Mouse (Mus musculus): ENCODE results near the gene Abr. TPM values are rescaled to one million over a fixed set of nuclear protein-coding genes. Genes with fewer than 3 reads are reported as not detected.

Abr gene
- total and polyA plus RNA-seq, 2 experiments from 2014 or later, result 87.5 to 211 TPM

- peak overlapping the region; percentile 99; the same call in 1 of the 2 replicates for H3K4me2 ChIP-seq (ENCODE audit: low read depth, low read length)
- WGBS, result 61% methylated on average over 10 of the region's 10 CpGs
- H3K4me3 ChIP-seq (ENCODE audit: low read length), result peak overlapping the region; percentile 67; the same call in 1 of the 2 replicates
- H3K9me3 ChIP-seq (ENCODE audit: low read length), result no peaks in the 10 kb centered on the region
- ATAC-seq (no peak), DNase-seq (ENCODE audit: low spot score) (no peak)
- no peak overlapping the region for H3K9ac ChIP-seq (replicated peaks; ENCODE audit: low read length)
- no peaks in the 10 kb centered on the region for H3K36me3 ChIP-seq (ENCODE audit: insufficient read depth, low read length)
- peaks cover 11% of the 10 kb centered on the region for H3K4me1 ChIP-seq (ENCODE audit: insufficient read depth, low read length)
- 0 out of 2 replicates have a peak, but pooled peaks cover 5% of the 10 kb centered on the region for H3K27me3 ChIP-seq (ENCODE audit: insufficient read depth, low read length)
- no peak overlapping the region for H3K27ac ChIP-seq
- TF ChIP-seq CTCF (IDR thresholded peaks at IDR 0.05; ENCODE audit: low read depth), result no peak
Observed at GRCm38 (mm10) chr11:76624071-76624470, 2.0 kb upstream of the Abr start.

GRCm38 (mm10) chr11:76623206-76623961 is 1.3 kb upstream of the Abr start:
- H3K9me3 ChIP-seq (ENCODE audit: low read length), result no peaks in the 10 kb centered on the region
- H3K9ac ChIP-seq (replicated peaks; ENCODE audit: low read length), result peak overlapping the region; percentile 61
- DNase-seq (ENCODE audit: low spot score), result peak; percentile 82
- peak overlapping the region; percentile 99 for H3K4me2 ChIP-seq (ENCODE audit: low read depth, low read length)
- TF ChIP-seq CTCF (IDR thresholded peaks at IDR 0.05; ENCODE audit: low read depth), result no peak
- WGBS, result 1% methylated on average over 70 of the region's 72 CpGs
- H3K4me1 ChIP-seq (ENCODE audit: insufficient read depth, low read length), result peaks cover 11% of the 10 kb centered on the region
- peak; percentile 86 for ATAC-seq
- H3K27ac ChIP-seq, result peak overlapping the region; percentile 36
- H3K36me3 ChIP-seq (ENCODE audit: insufficient read depth, low read length), result no peaks in the 10 kb centered on the region
- 0 out of 2 replicates have a peak, but pooled peaks cover 5% of the 10 kb centered on the region for H3K27me3 ChIP-seq (ENCODE audit: insufficient read depth, low read length)
- H3K4me3 ChIP-seq (ENCODE audit: low read length), result peak overlapping the region; percentile 67

- H3K9ac ChIP-seq (replicated peaks; ENCODE audit: low read length), result peak overlapping the region; percentile 61
- ATAC-seq, result peak; percentile 30; the same call in 1 of the 2 replicates
- H3K4me1 ChIP-seq (ENCODE audit: insufficient read depth, low read length), result peaks cover 11% of the 10 kb centered on the region
- 0 out of 2 replicates have a peak, but pooled peaks cover 5% of the 10 kb centered on the region for H3K27me3 ChIP-seq (ENCODE audit: insufficient read depth, low read length)
- no peaks in the 10 kb centered on the region for H3K36me3 ChIP-seq (ENCODE audit: insufficient read depth, low read length)
- H3K4me2 ChIP-seq (ENCODE audit: low read depth, low read length), result peak overlapping the region; percentile 99
- no peaks in the 10 kb centered on the region for H3K9me3 ChIP-seq (ENCODE audit: low read length)
- DNase-seq (ENCODE audit: low spot score), result no peak
- no peak for TF ChIP-seq CTCF (IDR thresholded peaks at IDR 0.05; ENCODE audit: low read depth)
- peak overlapping the region; percentile 67 for H3K4me3 ChIP-seq (ENCODE audit: low read length)
- WGBS, result under 1% methylated on average over 57 of the region's 66 CpGs
- H3K27ac ChIP-seq, result peak overlapping the region; percentile 36; the same call in 1 of the 2 replicates
Observed at GRCm38 (mm10) chr11:76622566-76623205, 572 bp upstream of the Abr start.

GRCm38 (mm10) chr11:76618134-76618533 is 4.0 kb downstream of the Abr start:
- Histone ChIP-seq H3K4me2 (ENCODE audit: low read depth, low read length) (no peak overlapping the region), H3K27ac (no peak overlapping the region), H3K9ac (replicated peaks; ENCODE audit: low read length) (no peak overlapping the region), H3K36me3 (ENCODE audit: insufficient read depth, low read length) (no peaks in the 10 kb centered on the region), H3K27me3 (ENCODE audit: insufficient read depth, low read length) (0 out of 2 replicates have a peak, but pooled peaks cover 5% of the 10 kb centered on the region), H3K9me3 (ENCODE audit: low read length) (no peaks in the 10 kb centered on the region), H3K4me1 (ENCODE audit: insufficient read depth, low read length) (peaks cover 16% of the 10 kb centered on the region), H3K4me3 (ENCODE audit: low read length) (no peak overlapping the region)
- 92% methylated on average over 6 of the region's 6 CpGs for WGBS
- TF ChIP-seq CTCF (IDR thresholded peaks at IDR 0.05; ENCODE audit: low read depth), result no peak
- DNase-seq (ENCODE audit: low spot score), result no peak
- ATAC-seq, result no peak

- no peak for TF ChIP-seq CTCF (IDR thresholded peaks at IDR 0.05; ENCODE audit: low read depth)
- no peak overlapping the region for H3K27ac ChIP-seq
- WGBS, result 47% methylated on average over 2 of the region's 2 CpGs
Observed at GRCm38 (mm10) chr11:76614246-76614645, 7.9 kb downstream of the Abr start.

GRCm38 (mm10) chr11:76612638-76613104 is 9.4 kb downstream of the Abr start:
- no peak for TF ChIP-seq CTCF (IDR thresholded peaks at IDR 0.05; ENCODE audit: low read depth)
- H3K9me3 ChIP-seq (ENCODE audit: low read length), result no peaks in the 10 kb centered on the region

More at GRCm38 (mm10) chr11:76614246-76614645, 7.9 kb downstream of the Abr start:
- DNase-seq (ENCODE audit: low spot score) (no peak), ATAC-seq (no peak)
- no peaks in the 10 kb centered on the region for H3K36me3 ChIP-seq (ENCODE audit: insufficient read depth, low read length)
- H3K4me1 ChIP-seq (ENCODE audit: insufficient read depth, low read length), result peaks cover 7% of the 10 kb centered on the region; the same call in 1 of the 2 replicates
- no peaks in the 10 kb centered on the region for H3K9me3 ChIP-seq (ENCODE audit: low read length)
- no peak overlapping the region for H3K9ac ChIP-seq (replicated peaks; ENCODE audit: low read length)
- H3K4me2 ChIP-seq (ENCODE audit: low read depth, low read length), result no peak overlapping the region
- no peak overlapping the region for H3K4me3 ChIP-seq (ENCODE audit: low read length)
- no peaks in the 10 kb centered on the region for H3K27me3 ChIP-seq (ENCODE audit: insufficient read depth, low read length)

More at GRCm38 (mm10) chr11:76612638-76613104, 9.4 kb downstream of the Abr start:
- DNase-seq (ENCODE audit: low spot score), result peak; percentile 84
- Histone ChIP-seq H3K4me2 (ENCODE audit: low read depth, low read length) (peak overlapping the region; percentile 64), H3K4me3 (ENCODE audit: low read length) (peak overlapping the region; percentile 36), H3K27ac (peak overlapping the region; percentile 74), H3K36me3 (ENCODE audit: insufficient read depth, low read length) (no peaks in the 10 kb centered on the region), H3K9ac (replicated peaks; ENCODE audit: low read length) (peak overlapping the region; percentile 42), H3K27me3 (ENCODE audit: insufficient read depth, low read length) (no peaks in the 10 kb centered on the region), H3K4me1 (ENCODE audit: insufficient read depth, low read length) (peaks cover 7% of the 10 kb centered on the region; the same call in 1 of the 2 replicates)
- WGBS, result under 1% methylated on average over 19 of the region's 19 CpGs
- ATAC-seq, result peak; percentile 76
